Mouse (Mus musculus) gastrocnemius, postnatal 36 days (tissue): Measurements from ENCODE around the gene Rnf150. TPM values are rescaled to one million over a fixed set of nuclear protein-coding genes. Genes with fewer than 3 reads are reported as not detected.

ENCODE experiments used
- DNase-seq, 2 experiments: peaks; one replicate each; pipeline ENCODE4 v3.0.0; 2022
- intact Hi-C: fragments of 180-260 bp; cut with DNase I; formaldehyde crosslinking; loops from one replicate; pipeline ENCODE4 v1.15.1; 2025
- total RNA-seq, 2 experiments: library from RNA; stranded (reverse); gene quantifications; 2 replicates each; pipeline ENCODE4 v1.2.3; 2021

Rnf150 gene
- total RNA-seq, 2 experiments from 2014 or later, result 19.7 to 24.2 TPM

GRCm38 (mm10) chr8:82931554-82931953 lies 68.4 kb downstream of the Rnf150 start:
- no peak for DNase-seq
- intact Hi-C loops, result loop anchor here (5.0 kb wide), 1 partner anchor 41 kb away; no protein-coding TSS in a partner anchor

GRCm38 (mm10) chr8:82936162-82936561 lies 73.0 kb downstream of the Rnf150 start:
- DNase-seq, result no peak
- intact Hi-C loops, result no loop called here

- no peak for DNase-seq
- intact Hi-C loops, result no loop called here
These were observed 73.7 kb downstream of the Rnf150 start for GRCm38 (mm10) chr8:82936866-82937265.

- intact Hi-C loops, result loop anchor here (5.0 kb wide), 1 partner anchor 78 kb away; the partner anchor contains the start of gene Rnf150
- DNase-seq, result peak in 1 of 2 experiments; percentile 31
These were observed 76.8 kb downstream of the Rnf150 start for GRCm38 (mm10) chr8:82939912-82940311.

- DNase-seq, result no peak
- intact Hi-C loops, result loop anchor here (5.0 kb wide), 1 partner anchor 81 kb away; the partner anchor contains the start of gene Rnf150
These were observed 80.3 kb downstream of the Rnf150 start for GRCm38 (mm10) chr8:82943223-82944006.

- no peak for DNase-seq
- intact Hi-C loops, result no loop called here
These were observed 82.7 kb downstream of the Rnf150 start for GRCm38 (mm10) chr8:82945867-82946266.

GRCm38 (mm10) chr8:82946658-82947057 lies 83.5 kb downstream of the Rnf150 start:
- intact Hi-C loops, result no loop called here
- no peak for DNase-seq

- intact Hi-C loops, result no loop called here
- no peak for DNase-seq
These were observed 92.1 kb downstream of the Rnf150 start for GRCm38 (mm10) chr8:82955162-82955754.

- no peak for DNase-seq
These were observed 96.3 kb downstream of the Rnf150 start for GRCm38 (mm10) chr8:82959491-82959890.

GRCm38 (mm10) chr8:82959980-82960610 lies 96.9 kb downstream of the Rnf150 start:
- intact Hi-C loops, result no loop called here
- DNase-seq, result no peak

More at GRCm38 (mm10) chr8:82959491-82959890, 96.3 kb downstream of the Rnf150 start:
- intact Hi-C loops, result no loop called here

- intact Hi-C loops, result no loop called here
- no peak for DNase-seq
These were observed 101.4 kb downstream of the Rnf150 start for GRCm38 (mm10) chr8:82964537-82964936.

GRCm38 (mm10) chr8:82967879-82968678 lies 104.9 kb downstream of the Rnf150 start:
- intact Hi-C loops, result loop anchor here (5.0 kb wide), 1 partner anchor 59 kb away; no protein-coding TSS in a partner anchor
- no peak for DNase-seq

GRCm38 (mm10) chr8:82969967-82970366 lies 106.8 kb downstream of the Rnf150 start:
- peak in 1 of 2 experiments; percentile 14 for DNase-seq
- intact Hi-C loops, result loop anchor here (5.0 kb wide), 2 partner anchors 38 to 57 kb away; no protein-coding TSS in a partner anchor

GRCm38 (mm10) chr8:82972812-82973211 lies 109.7 kb downstream of the Rnf150 start:
- intact Hi-C loops, result loop anchor here (5.0 kb wide), 1 partner anchor 41 kb away; no protein-coding TSS in a partner anchor
- DNase-seq, result no peak

- no peak for DNase-seq
- intact Hi-C loops, result loop anchor here (5.0 kb wide), 1 partner anchor 41 kb away; no protein-coding TSS in a partner anchor
These were observed 110.2 kb downstream of the Rnf150 start for GRCm38 (mm10) chr8:82973331-82973730.

GRCm38 (mm10) chr8:82981244-82981855 lies 118.2 kb downstream of the Rnf150 start:
- DNase-seq, result no peak
- intact Hi-C loops, result no loop called here

- intact Hi-C loops, result no loop called here
- DNase-seq, result no peak
These were observed 119.7 kb downstream of the Rnf150 start for GRCm38 (mm10) chr8:82982873-82983272.

- no peak for DNase-seq
- intact Hi-C loops, result no loop called here
These were observed 120.1 kb downstream of the Rnf150 start for GRCm38 (mm10) chr8:82983301-82983700.

- DNase-seq, result no peak
- intact Hi-C loops, result no loop called here
These were observed 128.9 kb downstream of the Rnf150 start for GRCm38 (mm10) chr8:82992093-82992492.
